Mouse (Mus musculus) heart, adult 10 weeks (tissue): Measurements from ENCODE around the gene Bad. TPM values are rescaled to one million over a fixed set of nuclear protein-coding genes. Genes with fewer than 3 reads are reported as not detected.

ENCODE experiments used
- polyA plus RNA-seq: library from polyadenylated mRNA; stranded (reverse); fragments of 350-450 nt; fragmentation: Illumina TruSeq; extraction: RNeasy Lipid Tissue Mini Kit (QIAGEN cat#74804); gene quantifications from one replicate; pipeline ENCODE4 v1.2.3, GENCODE M21; 2014; ENCODE audit warnings: low read depth, low replicate concordance

Gene Bad
- polyA plus RNA-seq, 1 experiment from 2014 or later = 33.9 TPM

Other genes starting within 250 kb of the Bad start
- 11.3 TPM for gene Rps6ka4, start 101.2 kb upstream of the Bad start, polyA plus RNA-seq
- 1.0 TPM for gene Ccdc88b, start 83.7 kb upstream of the Bad start, polyA plus RNA-seq
- 42.4 TPM for gene Trmt112, start 32.2 kb upstream of the Bad start, polyA plus RNA-seq
- 608 TPM for gene Prdx5, start 31.8 kb upstream of the Bad start, polyA plus RNA-seq
- gene Esrra, start 20.0 kb upstream of the Bad start, polyA plus RNA-seq = 142 TPM
- gene Catsperz, start 16.5 kb upstream of the Bad start, polyA plus RNA-seq = not detected
- not detected for gene Kcnk4, start 7.3 kb upstream of the Bad start, polyA plus RNA-seq
- gene Gpr137, start 619 bp downstream of the Bad start, polyA plus RNA-seq = 30.3 TPM
- gene Ppp1r14b, start 33.1 kb downstream of the Bad start, polyA plus RNA-seq = 55.2 TPM
- 21.0 TPM for gene Plcb3, start 34.6 kb downstream of the Bad start, polyA plus RNA-seq
- 44.1 TPM for gene Fkbp2, start 38.6 kb downstream of the Bad start, polyA plus RNA-seq
- 291 TPM for gene Vegfb, start 45.8 kb downstream of the Bad start, polyA plus RNA-seq
- gene Dnajc4, start 50.7 kb downstream of the Bad start, polyA plus RNA-seq = 61.0 TPM
- gene Nudt22, start 54.3 kb downstream of the Bad start, polyA plus RNA-seq = 34.6 TPM
- 24.2 TPM for gene Trpt1, start 54.3 kb downstream of the Bad start, polyA plus RNA-seq
- 3.3 TPM for gene Fermt3, start 77.6 kb downstream of the Bad start, polyA plus RNA-seq
- gene Stip1, start 98.1 kb downstream of the Bad start, polyA plus RNA-seq = 110 TPM
- gene Macrod1, start 114.9 kb downstream of the Bad start, polyA plus RNA-seq = 234 TPM
- 0.89 TPM for gene Flrt1, start 163.9 kb downstream of the Bad start, polyA plus RNA-seq